Mouse (Mus musculus) heart, postnatal 0 days (tissue): ENCODE data around the gene Slc29a1. TPM values are rescaled to one million over a fixed set of nuclear protein-coding genes. Genes with fewer than 3 reads are reported as not detected.

ENCODE experiments used
- ATAC-seq: fragments of 200-750 bp; cut with Nextera tagmentation; 2 replicates; pipeline ENCODE4 v1.8.0; 2017; ENCODE audit warnings: low read depth, moderate number of reproducible peaks, moderate library complexity; ENCODE audit not compliant: insufficient read depth
- DNase-seq: peaks from one replicate; pipeline ENCODE4 v3.0.0-alpha.2; 2016; ENCODE audit warnings: low spot score
- H3K27ac ChIP-seq: fragments of 300-500 bp; sonication (generic); 2 replicates; pipeline ENCODE4 v1.5.1; 2014; ENCODE audit warnings: low read depth, mild to moderate bottlenecking
- H3K27me3 ChIP-seq: fragments of 300-500 bp; sonication (generic); 2 replicates; pipeline ENCODE4 v1.6.1; 2014; ENCODE audit warnings: low read length, mixed read lengths; ENCODE audit not compliant: control insufficient read depth, insufficient read depth
- H3K36me3 ChIP-seq: fragments of 300-500 bp; sonication (generic); replicated peaks from 2 replicates; pipeline ENCODE4 v1.6.1; 2014; ENCODE audit warnings: low read length, mixed read lengths; ENCODE audit not compliant: control insufficient read depth, insufficient read depth
- H3K4me1 ChIP-seq: fragments of 300-500 bp; sonication (generic); 2 replicates; pipeline ENCODE4 v1.6.1; 2014; ENCODE audit warnings: antibody characterized with exemption; ENCODE audit not compliant: control insufficient read depth, insufficient read depth
- H3K4me2 ChIP-seq: fragments of 300-500 bp; sonication (generic); 2 replicates; pipeline ENCODE4 v1.6.1; 2014; ENCODE audit warnings: low read depth, mild to moderate bottlenecking, low read length, moderate library complexity
- H3K4me3 ChIP-seq: fragments of 300-500 bp; sonication (generic); 2 replicates; pipeline ENCODE4 v1.5.1; 2014; ENCODE audit warnings: low read depth, low read length
- H3K9ac ChIP-seq: fragments of 300-500 bp; sonication (generic); replicated peaks from 2 replicates; pipeline ENCODE4 v1.6.1; 2014; ENCODE audit warnings: low read depth, low read length, mixed read lengths
- H3K9me3 ChIP-seq: fragments of 300-500 bp; sonication (generic); replicated peaks from 2 replicates; pipeline ENCODE4 v1.6.1; 2016; ENCODE audit warnings: low read length; ENCODE audit not compliant: control insufficient read depth
- CTCF ChIP-seq: IDR thresholded peaks from 2 replicates; pipeline ENCODE4 v1.5.1; 2016; ENCODE audit warnings: antibody characterized with exemption, control low read depth, low read depth
- EP300 ChIP-seq: IDR thresholded peaks from 2 replicates; pipeline ENCODE4 v1.6.1; 2016; ENCODE audit warnings: antibody characterized with exemption, low read depth
- WGBS: fragments of 180-500 bp; shearing (Covaris S2); extraction: QIAGEN DNeasy Blood & Tissue Kit; methylation state at CpG from one replicate; pipeline ENCODE4 v1.1.7; 2014; 5-methylcytosine and 5-hydroxymethylcytosine counted together
- polyA plus RNA-seq: library from polyadenylated mRNA; unstranded; fragments of >200 nt; fragmentation: Nextera tagmentation; extraction: Ambion mirVana; gene quantifications from 2 replicates; pipeline ENCODE4 v1.2.1, GENCODE M21; 2015
- total RNA-seq: library from RNA; depleted of rRNA; stranded (reverse); fragments of >200 nt; gene quantifications from 2 replicates; pipeline ENCODE4 v1.2.3, GENCODE M21; 2014; ENCODE audit warnings: low replicate concordance

The Slc29a1 gene
- total and polyA plus RNA-seq, 2 experiments from 2014 or later, result 107 to 236 TPM

DNA sequence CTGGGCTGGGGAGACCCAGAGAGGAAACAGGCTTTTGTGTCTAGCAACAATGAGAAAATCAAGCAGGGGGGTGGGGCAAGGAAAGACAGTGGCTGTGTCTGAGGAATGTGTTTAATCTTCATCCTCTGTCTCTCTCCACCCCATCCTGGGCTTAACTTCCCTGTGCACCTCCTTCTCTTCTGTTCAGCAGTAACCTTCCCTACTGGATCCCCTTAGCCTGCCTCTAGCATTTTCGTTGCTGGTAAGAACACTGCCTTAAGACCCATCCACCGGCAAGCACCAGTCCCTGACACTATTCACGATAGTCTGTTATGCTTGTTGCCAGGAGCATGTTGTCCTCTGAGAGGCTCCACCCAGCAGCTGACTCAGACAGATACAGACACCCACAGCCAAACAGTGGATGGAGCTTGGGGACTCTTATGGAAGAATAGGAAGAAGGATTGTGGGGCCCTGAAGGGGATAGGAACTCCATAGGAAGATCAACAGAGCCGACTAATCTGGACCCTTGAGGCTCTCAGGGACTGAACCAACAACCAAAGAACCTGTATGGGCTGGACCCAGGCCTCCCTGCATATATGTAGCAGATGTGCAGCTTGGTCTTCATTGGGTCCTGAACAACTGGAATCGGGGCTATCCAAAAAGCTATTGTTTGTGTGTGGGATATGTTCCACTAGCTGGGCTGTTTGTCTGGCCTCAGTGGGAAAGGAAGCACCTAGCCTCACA lies 10.9 kb upstream of the Slc29a1 start:
- no peak overlapping the region for H3K4me3 ChIP-seq
- H3K4me2 ChIP-seq, result peak overlapping the region; percentile 44
- 15% methylated on average over 5 of the region's 5 CpGs for WGBS
- no peaks in the 10 kb centered on the region for H3K27me3 ChIP-seq
- no peaks in the 10 kb centered on the region for H3K9me3 ChIP-seq
- DNase-seq, result no peak
- ATAC-seq, result peak; percentile 83
- peaks cover 10% of the 10 kb centered on the region for H3K4me1 ChIP-seq
- TF ChIP-seq CTCF, result no peak
- no peak for TF ChIP-seq EP300
- peak overlapping the region; percentile 83 for H3K27ac ChIP-seq
- no peak overlapping the region for H3K9ac ChIP-seq
- H3K36me3 ChIP-seq, result no peaks in the 10 kb centered on the region

DNA sequence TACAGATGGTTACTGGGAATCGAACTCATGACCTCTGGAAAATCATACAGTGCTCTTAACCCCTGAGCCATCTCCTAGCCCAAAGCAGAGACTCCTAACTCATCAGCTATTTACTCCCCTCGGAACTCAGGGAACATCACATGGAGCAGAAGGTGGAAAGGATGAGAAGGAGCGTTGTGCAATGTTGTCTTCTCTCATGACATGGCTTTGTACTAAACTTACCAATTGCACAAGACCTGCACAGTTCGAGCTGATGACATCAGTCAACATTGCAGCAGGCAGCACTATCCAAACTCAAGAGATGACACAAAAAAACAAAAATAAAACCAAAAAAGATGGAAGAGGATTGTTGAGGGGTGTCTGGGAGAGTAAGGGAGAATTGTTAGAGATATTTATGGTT lies 9.0 kb upstream of the Slc29a1 start:
- WGBS, result 86% methylated on average over 4 of the region's 4 CpGs
- H3K4me2 ChIP-seq, result no peak overlapping the region
- H3K4me3 ChIP-seq, result no peak overlapping the region
- H3K27ac ChIP-seq, result no peak overlapping the region
- no peaks in the 10 kb centered on the region for H3K27me3 ChIP-seq
- H3K9me3 ChIP-seq, result no peaks in the 10 kb centered on the region
- DNase-seq (no peak), ATAC-seq (no peak)
- H3K4me1 ChIP-seq, result peaks cover 10% of the 10 kb centered on the region
- H3K9ac ChIP-seq, result no peak overlapping the region
- H3K36me3 ChIP-seq, result no peaks in the 10 kb centered on the region
- TF ChIP-seq EP300 (no peak), CTCF (no peak)

DNA sequence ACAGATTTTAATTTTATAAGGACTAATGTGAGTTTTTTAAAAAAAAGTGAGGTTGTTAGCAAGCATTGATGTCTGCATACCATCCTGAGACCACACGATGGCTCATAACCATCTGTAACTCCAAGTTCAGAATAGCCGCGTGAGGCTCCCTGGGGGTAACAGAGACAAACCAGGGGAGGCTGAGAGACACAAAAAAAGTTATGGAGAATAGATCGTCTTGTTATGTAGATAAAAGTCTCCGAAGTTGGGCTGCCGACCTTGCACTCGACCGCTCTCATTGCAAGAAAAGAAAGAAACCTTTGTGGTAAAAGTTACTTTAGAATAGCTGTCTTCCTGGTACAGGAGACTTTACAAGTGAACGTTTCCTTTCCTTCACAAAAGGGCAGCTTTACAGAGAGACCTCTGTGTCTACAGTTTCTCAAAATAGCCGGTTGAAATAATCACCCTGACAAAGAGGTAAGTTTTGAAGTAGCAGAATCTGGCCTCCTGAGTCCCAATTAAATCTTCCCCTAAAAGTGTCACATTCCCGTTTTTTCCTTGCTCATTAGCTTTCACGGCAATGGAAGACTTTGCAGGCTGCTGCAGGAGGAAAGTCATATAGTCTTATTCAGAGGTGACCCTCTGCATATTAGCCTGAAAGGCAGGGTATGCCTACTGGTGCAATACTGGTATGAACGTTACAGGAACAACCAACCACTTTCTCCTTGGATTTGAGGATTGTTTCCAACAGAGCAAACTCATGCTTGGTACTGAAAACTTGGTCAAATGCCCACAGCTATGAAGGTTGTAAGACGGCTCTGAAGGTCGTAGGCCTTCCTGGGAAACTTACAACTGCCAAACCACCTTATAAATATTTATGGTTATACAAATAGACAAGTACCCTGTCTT lies 7.8 kb upstream of the Slc29a1 start:
- Histone ChIP-seq H3K4me2 (no peak overlapping the region), H3K27me3 (no peaks in the 10 kb centered on the region), H3K4me1 (peaks cover 10% of the 10 kb centered on the region), H3K27ac (no peak overlapping the region), H3K9ac (no peak overlapping the region), H3K9me3 (no peaks in the 10 kb centered on the region), H3K36me3 (no peaks in the 10 kb centered on the region), H3K4me3 (no peak overlapping the region)
- DNase-seq (no peak), ATAC-seq (no peak)
- TF ChIP-seq CTCF (no peak), EP300 (no peak)
- WGBS, result 76% methylated on average over 15 of the region's 15 CpGs

DNA sequence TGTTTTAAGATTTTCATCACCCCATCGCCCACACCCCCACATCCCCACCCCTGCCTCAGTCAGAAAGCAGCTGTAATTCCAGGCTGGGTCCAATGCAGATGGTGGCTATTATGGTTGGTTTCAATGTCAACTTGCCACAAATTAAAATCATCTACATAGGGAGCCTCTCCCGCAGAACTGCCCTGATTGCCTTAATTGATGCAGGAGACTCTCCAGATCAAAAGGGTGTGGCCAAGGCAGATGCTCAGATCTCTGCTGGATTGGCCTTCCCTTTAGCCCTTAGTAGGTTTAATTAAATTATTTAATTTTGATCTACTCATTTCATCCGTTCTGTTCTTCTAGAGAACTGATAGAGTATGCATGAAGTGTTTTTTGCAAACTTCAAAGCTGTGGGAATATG lies 3.6 kb upstream of the Slc29a1 start:
- WGBS, result 80% methylated on average over 3 of the region's 3 CpGs
- ATAC-seq, result no peak
- H3K4me2 ChIP-seq, result no peak overlapping the region

DNA sequence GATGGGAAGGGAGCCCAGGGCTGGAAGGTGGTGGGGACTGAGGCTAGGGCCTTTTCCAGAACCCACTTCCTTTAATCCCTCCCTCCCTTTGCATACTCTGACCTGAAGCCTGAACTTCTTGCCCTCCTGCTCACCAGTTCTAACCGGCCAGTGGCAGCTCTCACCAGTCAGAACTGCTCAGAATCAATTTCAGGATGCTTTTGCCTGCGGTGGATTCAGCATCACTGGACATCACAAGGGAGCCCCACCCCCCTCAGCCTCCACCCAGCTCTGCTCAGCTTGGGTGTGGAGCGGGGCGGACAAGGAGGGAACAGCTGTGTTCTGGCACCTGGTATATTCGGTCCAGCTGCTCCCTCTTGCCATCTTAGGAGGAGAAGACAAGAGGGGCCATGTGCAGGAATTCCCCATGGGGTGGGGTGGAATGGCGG lies 2.5 kb upstream of the Slc29a1 start, which contains the start of gene Mymx:
Gene Mymx, minus strand, starts transcription at position 226 of the 428 bp plus-strand sequence.
- TF ChIP-seq CTCF, result no peak
- no peak for TF ChIP-seq EP300
- H3K9ac ChIP-seq, result no peak within 1 kb of the TSS
- H3K4me3 ChIP-seq, result no peak within 1 kb of the TSS
- no peaks in the 10 kb centered on the region for H3K9me3 ChIP-seq
- no peak within 1 kb of the TSS for H3K27ac ChIP-seq
- DNase-seq, result no peak
- WGBS, result 61% methylated on average over 6 of the region's 6 CpGs
- no peak for ATAC-seq
- H3K27me3 ChIP-seq, result no peaks in the 10 kb centered on the region
- no peak within 1 kb of the TSS for H3K4me2 ChIP-seq
- no peaks in the 10 kb centered on the region for H3K36me3 ChIP-seq
- peaks cover 4% of the 10 kb centered on the region; the same call in 1 of the 2 replicates for H3K4me1 ChIP-seq

More for the DNA sequence above, 3.6 kb upstream of the Slc29a1 start:
- no peak overlapping the region for H3K4me3 ChIP-seq
- H3K4me1 ChIP-seq, result peaks cover 3% of the 10 kb centered on the region; the same call in 1 of the 2 replicates
- H3K36me3 ChIP-seq, result no peaks in the 10 kb centered on the region
- H3K9ac ChIP-seq, result no peak overlapping the region
- no peak for DNase-seq
- H3K27ac ChIP-seq, result no peak overlapping the region
- TF ChIP-seq EP300 (no peak), CTCF (no peak)
- no peaks in the 10 kb centered on the region for H3K27me3 ChIP-seq
- no peaks in the 10 kb centered on the region for H3K9me3 ChIP-seq
